ENCODE assay signal across 10 mouse cellular contexts in genomic region chr13:98656034-98656471, GRCm38 (mm10). TPM values are rescaled to one million over a fixed set of nuclear protein-coding genes. Genes with fewer than 3 reads are reported as not detected.
A peak's percentile ranks its signal among the peaks of the same experiment; 100 is the strongest.
DNase-seq lines count a peak whose midpoint lies in the region; ATAC-seq lines count a peak whose summit lies in the region.
"Had no signal": no experiment of that assay in that cellular context is flagged by ENCODE, and none has a peak within 500 bp of the region (broad histone marks: within the 10 kb centered on the region; RNA-seq: fewer than 3 reads in every experiment).

No protein-coding gene starts in this region.

- no peak overlapping the region for H3K4me3 ChIP-seq in heart, embryonic 11.5 days (ENCODE audit: low read depth, low read length)
- H3K4me3 ChIP-seq: stomach, embryonic 15.5 days had no signal

- no peaks in the 10 kb centered on the region for H3K27me3 ChIP-seq in heart, embryonic 11.5 days (ENCODE audit: control insufficient read depth, insufficient read depth, low read length)
- H3K27me3 ChIP-seq: stomach, embryonic 15.5 days had no signal

- no peak overlapping the region for H3K9ac ChIP-seq in heart, embryonic 11.5 days (ENCODE audit: low read depth, low read length)
- H3K9ac ChIP-seq: stomach, embryonic 15.5 days had no signal

- no peak overlapping the region for H3K4me2 ChIP-seq in heart, embryonic 11.5 days
- H3K4me2 ChIP-seq: stomach, embryonic 15.5 days had no signal

- no peaks in the 10 kb centered on the region for H3K36me3 ChIP-seq in heart, embryonic 11.5 days (ENCODE audit: control insufficient read depth, insufficient read depth, low read length)
- H3K36me3 ChIP-seq: stomach, embryonic 15.5 days had no signal

- ATAC-seq in heart, embryonic 11.5 days (replicated peaks; ENCODE audit: insufficient number of reproducible peaks, low FRiP score, low TSS enrichment) = no peak

- H3K9me3 ChIP-seq in heart, embryonic 11.5 days (replicated peaks; ENCODE audit: control insufficient read depth, low read length) = no peaks in the 10 kb centered on the region
- H3K9me3 ChIP-seq: stomach, embryonic 15.5 days had no signal

- DNase-seq in heart, adult 11 months = peak; percentile 90
- peak; percentile 28 to 33 for DNase-seq in left cerebral cortex, adult 18-20 months (ENCODE audit: low spot score in 2 of 2)
- DNase-seq in left cerebral cortex, postnatal 4 days = no peak
- peak; percentile 42 for DNase-seq in kidney, postnatal 14 days
- peak; percentile 30 to 50 for DNase-seq in right cerebral cortex, postnatal 36 days (ENCODE audit: low spot score in 2 of 2)
- no peak for DNase-seq in urinary bladder, postnatal 25 days (ENCODE audit: low spot score)
- no peak for DNase-seq in adrenal gland, postnatal 14 days

- WGBS in heart, embryonic 11.5 days (ENCODE audit: insufficient replicate concordance) = 83% methylated on average over 16 of the region's 16 CpGs

- intact Hi-C loops in left cerebral cortex, postnatal 4 days (cut with DNase I) = no loop called here

- H3K4me1 ChIP-seq in heart, embryonic 11.5 days (ENCODE audit: control insufficient read depth, insufficient read depth, low read length) = no peaks in the 10 kb centered on the region

- no peak overlapping the region for H3K27ac ChIP-seq in heart, embryonic 11.5 days (ENCODE audit: low read depth, low read length)

RNA-seq across cellular contexts. Expression of gene Tmem174, which starts 18.8 kb away (rescaled TPM):
- 0.16 and 0.23 TPM in 2 replicates for polyA plus RNA-seq in heart, embryonic 11.5 days (2014; fragmentation: Nextera tagmentation; extraction: Ambion mirVana)
- total RNA-seq in left cerebral cortex, adult 18-20 months (2021) = under 1 TPM in 1 of 2 experiments, not detected in 1; 0.14 TPM
- total RNA-seq in left cerebral cortex, postnatal 4 days (2021) = not detected
- not detected in 2 replicates for total RNA-seq in adrenal gland, postnatal 14 days (2021)
- polyA plus RNA-seq: heart, postnatal 0 days; stomach, embryonic 15.5 days had no signal

RNA-seq across cellular contexts. Expression of gene Tmem171, which starts 38.6 kb away (rescaled TPM):
- polyA plus RNA-seq in heart, embryonic 11.5 days (2014; fragmentation: Nextera tagmentation; extraction: Ambion mirVana) = 0.69 and 1.2 TPM in 2 replicates
- total RNA-seq in left cerebral cortex, adult 18-20 months (2021) = under 1 TPM in 1 of 2 experiments, not detected in 1; 0.35 TPM
- under 1 TPM; 0.30 to 0.34 TPM for total RNA-seq in left cerebral cortex, postnatal 4 days (2021)
- 1.2 and 1.5 TPM in 2 replicates for total RNA-seq in adrenal gland, postnatal 14 days (2021)

Comparison
In these comparisons a context has a peak if more than half of its experiments do, and no peak if none do; other contexts are left out.
1. DNase-seq: peak in heart, adult 11 months (single experiment), left cerebral cortex, adult 18-20 months (2 of 2), kidney, postnatal 14 days (single experiment) and right cerebral cortex, postnatal 36 days (2 of 2); none in left cerebral cortex, postnatal 4 days (single experiment), urinary bladder, postnatal 25 days (single experiment) and adrenal gland, postnatal 14 days (single experiment).